Mouse (Mus musculus) neural tube, embryonic 11.5 days (tissue): ENCODE measurements at regions not wholly inside any gene's neighbourhood (a gene's known extent, or its start where the extent isn't known, plus 50 kb on each side); places are given as distances from the start of the nearest gene placed in this dataset.

Experiments used
- ATAC-seq: fragments of 200-750 bp; cut with Nextera tagmentation; 2 replicates; pipeline ENCODE4 v1.8.0; 2017; ENCODE audit warnings: moderate number of reproducible peaks, mild to moderate bottlenecking, moderate TSS enrichment, moderate library complexity; ENCODE audit not compliant: insufficient read depth, low FRiP score, low TSS enrichment
- DNase-seq: peaks from one replicate; pipeline ENCODE4 v3.0.0-alpha.2; 2015; ENCODE audit warnings: low spot score
- H3K27ac ChIP-seq: fragments of 300-500 bp; sonication (generic); 2 replicates; pipeline ENCODE4 v1.5.1; 2014; ENCODE audit warnings: low read depth, mild to moderate bottlenecking, low read length
- H3K27me3 ChIP-seq: fragments of 300-500 bp; sonication (generic); 2 replicates; pipeline ENCODE4 v1.6.1; 2014; ENCODE audit warnings: mild to moderate bottlenecking, low read length, mixed read lengths; ENCODE audit not compliant: control insufficient read depth, insufficient read depth
- H3K36me3 ChIP-seq: fragments of 300-500 bp; sonication (generic); 2 replicates; pipeline ENCODE4 v1.6.1; 2014; ENCODE audit warnings: mild to moderate bottlenecking, low read length, moderate library complexity, mixed read lengths; ENCODE audit not compliant: control insufficient read depth, insufficient read depth
- H3K4me1 ChIP-seq: fragments of 300-500 bp; sonication (generic); 2 replicates; pipeline ENCODE4 v1.6.1; 2014; ENCODE audit warnings: low read length, mixed read lengths; ENCODE audit not compliant: control insufficient read depth, insufficient read depth
- H3K4me2 ChIP-seq: fragments of 300-500 bp; sonication (generic); 2 replicates; pipeline ENCODE4 v1.6.1; 2014; ENCODE audit warnings: low read depth, mild to moderate bottlenecking, moderate library complexity
- H3K4me3 ChIP-seq: fragments of 300-500 bp; sonication (generic); 2 replicates; pipeline ENCODE4 v1.5.1; 2014; ENCODE audit warnings: low read depth, low read length
- H3K9ac ChIP-seq: fragments of 300-500 bp; sonication (generic); 2 replicates; pipeline ENCODE4 v1.6.1; 2014; ENCODE audit warnings: mild to moderate bottlenecking, low read length
- H3K9me3 ChIP-seq: fragments of 300-500 bp; sonication (generic); 2 replicates; pipeline ENCODE4 v1.6.1; 2016; ENCODE audit warnings: low read length; ENCODE audit not compliant: control insufficient read depth
- whole genome bisulfite sequencing: fragments of 180-500 bp; shearing (Covaris S2); extraction: QIAGEN DNeasy Blood & Tissue Kit; methylation state at CpG from one replicate; pipeline ENCODE4 v1.1.7; 2014; 5-methylcytosine and 5-hydroxymethylcytosine counted together

DNA sequence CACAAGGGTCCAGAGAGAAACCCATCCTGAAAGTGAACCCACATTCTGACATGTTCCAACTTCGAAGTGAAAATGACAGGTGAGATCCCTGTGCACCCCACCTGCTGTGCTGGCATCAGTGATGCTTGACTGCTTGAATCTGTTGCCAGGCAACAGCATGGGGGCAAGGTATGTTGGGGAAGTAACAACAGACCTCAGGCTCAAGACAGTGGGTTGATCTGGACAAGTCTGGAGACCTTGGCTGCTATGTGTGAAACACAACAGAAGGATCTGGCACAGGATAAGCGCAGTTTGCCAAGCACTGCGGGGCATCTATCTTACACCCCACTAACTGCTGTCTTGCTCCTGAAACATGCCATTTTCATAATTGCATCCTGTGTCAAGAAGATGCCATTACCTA, 54.3 kb upstream of the Kcnj15 start:
- no peaks in the 10 kb centered on the region for H3K4me1 ChIP-seq
- no peak for DNase-seq
- no peak for ATAC-seq
- H3K36me3 ChIP-seq = no peaks in the 10 kb centered on the region
- 95% methylated on average over 3 of the region's 3 CpGs for WGBS
- H3K27ac ChIP-seq = no peak overlapping the region
- no peak overlapping the region for H3K4me3 ChIP-seq
- no peak overlapping the region for H3K9ac ChIP-seq
- no peaks in the 10 kb centered on the region for H3K9me3 ChIP-seq
- H3K4me2 ChIP-seq = no peak overlapping the region
- no peaks in the 10 kb centered on the region for H3K27me3 ChIP-seq

DNA sequence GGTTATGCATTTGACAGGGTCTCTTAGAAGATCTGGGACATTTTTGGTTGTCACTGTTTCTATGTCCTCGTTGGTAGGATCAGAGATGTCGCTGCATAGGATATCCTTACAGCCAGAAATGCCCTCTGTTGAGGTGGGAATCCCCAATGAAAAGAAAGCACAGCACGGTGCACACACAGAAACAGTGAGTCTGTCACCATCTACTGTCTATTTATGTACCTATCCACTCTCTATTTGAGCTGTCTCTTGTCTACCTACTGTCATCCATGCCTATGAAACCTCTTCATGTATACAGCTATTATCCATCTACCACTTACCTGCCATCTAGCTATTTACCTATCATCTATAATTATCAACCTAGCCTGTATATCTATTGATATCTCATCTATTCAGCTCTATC, 53.6 kb upstream of the Kcnj15 start:
- H3K36me3 ChIP-seq = no peaks in the 10 kb centered on the region
- ATAC-seq (no peak), DNase-seq (no peak)
- WGBS = 90% methylated on average over 3 of the region's 3 CpGs
- no peak overlapping the region for H3K4me2 ChIP-seq
- no peak overlapping the region for H3K4me3 ChIP-seq
- H3K27me3 ChIP-seq = no peaks in the 10 kb centered on the region
- no peak overlapping the region for H3K9ac ChIP-seq
- no peaks in the 10 kb centered on the region for H3K9me3 ChIP-seq
- no peaks in the 10 kb centered on the region for H3K4me1 ChIP-seq
- no peak overlapping the region for H3K27ac ChIP-seq

DNA sequence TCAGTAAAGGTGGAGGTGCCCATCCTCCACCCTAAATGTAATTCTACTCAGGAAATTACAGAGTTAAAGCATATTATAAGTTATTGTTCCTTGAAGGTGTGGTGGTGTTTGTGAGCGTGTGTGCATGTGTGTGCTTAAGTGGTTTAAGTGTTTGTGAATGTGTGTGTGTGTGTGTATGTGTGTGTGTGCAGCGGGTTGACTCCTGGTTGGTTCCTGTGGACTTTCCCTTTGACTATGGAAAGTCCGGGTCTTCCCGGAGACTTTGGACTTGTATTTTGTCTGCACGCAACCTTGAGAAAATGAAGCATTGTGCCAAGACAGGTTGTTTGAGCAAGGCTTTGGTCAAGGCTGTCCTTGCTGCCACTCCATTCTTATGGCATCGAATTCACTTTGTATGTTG, 52.9 kb upstream of the Kcnj15 start:
- WGBS = 96% methylated on average over 6 of the region's 6 CpGs
- no peaks in the 10 kb centered on the region for H3K4me1 ChIP-seq

DNA sequence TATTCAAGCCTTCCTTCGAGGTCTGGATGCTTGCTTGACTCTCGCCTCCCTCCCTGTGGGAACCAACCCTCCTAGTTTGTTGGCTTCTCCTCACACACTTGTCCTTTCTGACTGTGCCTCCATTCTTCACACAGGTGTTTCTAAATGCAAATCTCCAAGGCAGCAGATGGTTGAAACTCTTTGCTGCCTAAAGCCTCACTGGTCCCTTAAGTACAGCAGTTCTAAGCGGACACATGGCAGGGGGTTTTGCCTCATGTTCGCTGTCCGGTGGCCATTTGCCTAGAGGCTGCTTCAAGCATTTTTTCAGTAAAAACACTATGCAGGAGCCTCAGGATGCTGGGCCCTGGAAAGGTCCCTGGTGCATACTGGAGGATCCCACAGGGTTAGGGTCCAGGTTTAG, 50.9 kb upstream of the Kcnj15 start:
- no peak for ATAC-seq
- H3K36me3 ChIP-seq = no peaks in the 10 kb centered on the region
- no peak overlapping the region for H3K27ac ChIP-seq
- DNase-seq = no peak
- no peak overlapping the region for H3K4me3 ChIP-seq
- H3K4me1 ChIP-seq = no peaks in the 10 kb centered on the region
- H3K4me2 ChIP-seq = no peak overlapping the region
- no peaks in the 10 kb centered on the region for H3K27me3 ChIP-seq
- H3K9ac ChIP-seq = no peak overlapping the region
- WGBS = 91% methylated on average over 5 of the region's 5 CpGs
- H3K9me3 ChIP-seq = no peaks in the 10 kb centered on the region

More for the DNA sequence above, 52.9 kb upstream of the Kcnj15 start:
- Histone ChIP-seq H3K4me2 (no peak overlapping the region), H3K4me3 (no peak overlapping the region), H3K27ac (no peak overlapping the region), H3K9ac (no peak overlapping the region), H3K9me3 (no peaks in the 10 kb centered on the region), H3K27me3 (no peaks in the 10 kb centered on the region), H3K36me3 (no peaks in the 10 kb centered on the region)
- no peak for ATAC-seq
- no peak for DNase-seq

DNA sequence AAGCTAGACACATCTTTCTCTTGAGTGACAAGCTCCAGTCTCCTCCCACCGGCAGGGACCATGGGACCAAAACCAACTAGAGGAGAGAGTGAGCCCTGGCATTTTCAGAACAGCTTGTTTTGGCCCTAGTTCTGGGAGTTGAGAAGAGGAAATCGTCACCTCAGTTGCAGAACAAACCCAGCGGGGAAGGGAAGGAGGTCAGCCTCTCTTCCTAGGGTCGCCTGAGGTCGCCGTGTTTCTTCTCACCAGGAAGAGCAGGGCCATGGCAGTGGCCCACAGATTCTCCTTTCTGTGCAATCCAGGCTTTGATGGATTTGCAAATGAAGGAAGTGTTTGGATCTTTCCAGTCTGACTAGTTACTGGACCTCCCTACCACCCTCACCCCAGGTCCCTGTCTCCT, 49.8 kb upstream of the Kcnj15 start:
- DNase-seq (no peak), ATAC-seq (no peak)
- H3K9me3 ChIP-seq = no peaks in the 10 kb centered on the region
- H3K27ac ChIP-seq = no peak overlapping the region
- H3K4me2 ChIP-seq = no peak overlapping the region
- H3K9ac ChIP-seq = no peak overlapping the region
- WGBS = 66% methylated on average over 6 of the region's 6 CpGs
- H3K4me3 ChIP-seq = no peak overlapping the region
- no peaks in the 10 kb centered on the region for H3K4me1 ChIP-seq
- H3K36me3 ChIP-seq = no peaks in the 10 kb centered on the region
- H3K27me3 ChIP-seq = no peaks in the 10 kb centered on the region
